In genomic region chr5:117836930-117837329, GRCm38 (mm10) we compare ENCODE assay signal across 9 mouse cellular contexts. TPM values are rescaled to one million over a fixed set of nuclear protein-coding genes. Genes with fewer than 3 reads are reported as not detected.
DNase-seq lines count a peak whose midpoint lies in the region; ATAC-seq and TF ChIP-seq lines count a peak whose summit lies in the region.
"Had no signal": no experiment of that assay in that cellular context is flagged by ENCODE, and none has a peak within 500 bp of the region (broad histone marks: within the 10 kb centered on the region; RNA-seq: fewer than 3 reads in every experiment).

No protein-coding gene starts in this region.

- peak; percentile 7 to 33 (median 25); a peak in 4 of 6 replicates for TF ChIP-seq CTCF in MEL (IDR thresholded peaks at IDR 0.05 in 2 of 3, conservative IDR thresholded peaks at IDR 0.05 in 1 of 3; ENCODE audit: control insufficient read depth in 1 of 3, insufficient read depth in 1 of 3, low read depth in 2 of 3, low read length in 3 of 3, poor library complexity in 1 of 3, severe bottlenecking in 1 of 3)

- ATAC-seq in hindbrain, embryonic 14.5 days (ENCODE audit: low FRiP score): no peak
- ATAC-seq in hindbrain, embryonic 13.5 days (ENCODE audit: low FRiP score): no peak

- H3K79me2 ChIP-seq in MEL (ENCODE audit: control insufficient read depth, insufficient read depth, low read length, poor library complexity): no peaks in the 10 kb centered on the region

- peaks cover 26% of the 10 kb centered on the region for H3K27me3 ChIP-seq in hindbrain, embryonic 14.5 days (ENCODE audit: control insufficient read depth, insufficient read depth, low read length)
- H3K27me3 ChIP-seq in hindbrain, embryonic 13.5 days: peaks cover 54% of the 10 kb centered on the region
- H3K27me3 ChIP-seq in MEL (ENCODE audit: control insufficient read depth in 1 of 2, insufficient read depth in 2 of 2, low read length in 2 of 2): no peaks in the 10 kb centered on the region

- no peaks in the 10 kb centered on the region for H3K36me3 ChIP-seq in hindbrain, embryonic 14.5 days (replicated peaks; ENCODE audit: control insufficient read depth, insufficient read depth)
- H3K36me3 ChIP-seq in hindbrain, embryonic 13.5 days: no peaks in the 10 kb centered on the region
- no peaks in the 10 kb centered on the region for H3K36me3 ChIP-seq in MEL (ENCODE audit: control insufficient read depth in 1 of 2, insufficient read depth in 2 of 2, low read length in 2 of 2)

- peak; percentile 90 for DNase-seq in hindbrain, embryonic 14.5 days (ENCODE audit: low spot score)
- DNase-seq in MEL (ENCODE audit: low read depth, low spot score): peak; percentile 3
- DNase-seq in cerebellum, adult 18-20 months: peak; percentile 77 to 86
- peak; percentile 40 to 53 for DNase-seq in gastrocnemius, adult 8-10 months (ENCODE audit: low spot score in 2 of 2)
- peak; percentile 66 to 79 for DNase-seq in layer of hippocampus, postnatal 36 days
- DNase-seq in ovary, postnatal 14 days (ENCODE audit: low spot score): peak; percentile 79
- peak; percentile 28 to 71 for DNase-seq in urinary bladder, postnatal 4 days (ENCODE audit: low spot score in 2 of 2)

- peaks cover 11% of the 10 kb centered on the region for H3K9me3 ChIP-seq in hindbrain, embryonic 14.5 days (ENCODE audit: control insufficient read depth, low read length)
- H3K9me3 ChIP-seq in hindbrain, embryonic 13.5 days: 0 out of 2 replicates have a peak, but pooled peaks cover 10% of the 10 kb centered on the region
- no peaks in the 10 kb centered on the region for H3K9me3 ChIP-seq in MEL (replicated peaks; ENCODE audit: insufficient read depth, low read length)

- TF ChIP-seq RAD21 in MEL (IDR thresholded peaks at IDR 0.05; ENCODE audit: low read depth, low read length): peak; percentile 4

- no peak overlapping the region for H3K4me2 ChIP-seq in hindbrain, embryonic 14.5 days (replicated peaks)
- no peak overlapping the region for H3K4me2 ChIP-seq in hindbrain, embryonic 13.5 days

- H3K4me3 ChIP-seq in hindbrain, embryonic 14.5 days (replicated peaks; ENCODE audit: low read length): no peak overlapping the region
- no peak overlapping the region for H3K4me3 ChIP-seq in hindbrain, embryonic 13.5 days
- H3K4me3 ChIP-seq in MEL (ENCODE audit: control insufficient read depth in 1 of 2, insufficient read depth in 1 of 2, low read depth in 2 of 2, low read length in 2 of 2): no peak overlapping the region
- H3K4me3 ChIP-seq: myocyte had no signal

- TF ChIP-seq POLR2A in MEL (IDR thresholded peaks at IDR 0.05; ENCODE audit: control insufficient read depth in 1 of 2, insufficient read depth in 1 of 2, low read depth in 1 of 2, low read length in 2 of 2, poor library complexity in 1 of 2): no peak

- H3K27ac ChIP-seq in hindbrain, embryonic 14.5 days: no peak overlapping the region
- no peak overlapping the region for H3K27ac ChIP-seq in hindbrain, embryonic 13.5 days
- no peak overlapping the region for H3K27ac ChIP-seq in MEL (ENCODE audit: control insufficient read depth, low read depth, low read length)

- no peak overlapping the region for H3K9ac ChIP-seq in hindbrain, embryonic 14.5 days
- H3K9ac ChIP-seq in hindbrain, embryonic 13.5 days: no peak overlapping the region
- no peak overlapping the region for H3K9ac ChIP-seq in MEL (ENCODE audit: control insufficient read depth, low read depth, low read length, poor library complexity, severe bottlenecking)

- no peak for TF ChIP-seq EP300 in MEL (IDR thresholded peaks at IDR 0.05; ENCODE audit: low read depth in 1 of 2, low read length in 2 of 2)

- peaks cover 3% of the 10 kb centered on the region; the same call in 1 of the 2 replicates for H3K4me1 ChIP-seq in hindbrain, embryonic 14.5 days (replicated peaks; ENCODE audit: control insufficient read depth, insufficient read depth, low read length)
- H3K4me1 ChIP-seq in hindbrain, embryonic 13.5 days (replicated peaks): peaks cover 33% of the 10 kb centered on the region
- no peaks in the 10 kb centered on the region for H3K4me1 ChIP-seq in MEL (ENCODE audit: control insufficient read depth in 1 of 2, insufficient read depth in 2 of 2, low read length in 2 of 2)

- WGBS in hindbrain, embryonic 14.5 days: 14% methylated on average over 5 of the region's 5 CpGs
- 15% methylated on average over 5 of the region's 5 CpGs for WGBS in hindbrain, embryonic 13.5 days

TF ChIP-seq in MEL, 35 proteins besides CTCF, POLR2A, EP300 and RAD21:
- TF ChIP-seq RCOR1 (IDR thresholded peaks at IDR 0.05; ENCODE audit: low read depth, low read length) (no peak), E2F4 (IDR thresholded peaks at IDR 0.05; ENCODE audit: borderline replicate concordance, low read depth, low read length) (no peak), USF1 (IDR thresholded peaks at IDR 0.05; ENCODE audit: low read depth, low read length) (no peak), MEF2A (IDR thresholded peaks at IDR 0.05; ENCODE audit: extremely low read depth, insufficient replicate concordance, low read depth, low read length, poor library complexity, severe bottlenecking) (no peak), TBP (IDR thresholded peaks at IDR 0.05; ENCODE audit: low read depth, low read length) (no peak), UBTF (IDR thresholded peaks at IDR 0.05; ENCODE audit: borderline replicate concordance, insufficient read depth, low read depth, low read length) (no peak)
TF ChIP-seq in MEL: peak in this region for 0.

RNA-seq across cellular contexts. Expression of gene Nos1, which starts 56.1 kb away (rescaled TPM):
- 3.0 and 4.0 TPM in 2 replicates for polyA plus RNA-seq in hindbrain, embryonic 14.5 days (2014; fragmentation: Nextera tagmentation; extraction: Ambion mirVana)
- 1.6 and 1.7 TPM in 2 replicates for polyA plus RNA-seq in hindbrain, embryonic 13.5 days (2015; fragmentation: Nextera tagmentation; extraction: Ambion mirVana)
- total RNA-seq in MEL (2012; rRNA removed): 0.33 and 0.35 TPM in 2 replicates
- 1 to 10 TPM in 1 of 2 experiments, not detected in 1; 1.5 TPM for polyA plus RNA-seq in MEL (2012; ENCODE audit: insufficient read depth in 1 of 2, insufficient read length in 2 of 2, low read depth in 1 of 2, low replicate concordance in 2 of 2, missing spikeins in 1 of 2)
- total RNA-seq in gastrocnemius, adult 8-10 months (2022): 10 to 100 TPM; 57.4 to 86.1 (median 70.1) TPM
- 10 to 100 TPM; 65.0 to 69.8 TPM for total RNA-seq in layer of hippocampus, postnatal 36 days (2021)

Comparison
In these comparisons a context has a peak if more than half of its experiments do, and no peak if none do; other contexts are left out.
1. DNase-seq: peak in every context shown above with its lines; median percentile 90 in hindbrain, embryonic 14.5 days; 82 in cerebellum, adult 18-20 months; 79 in ovary, postnatal 14 days; 72 in layer of hippocampus, postnatal 36 days; 50 in urinary bladder, postnatal 4 days; 46 in gastrocnemius, adult 8-10 months; 3 in MEL.
2. RNA of gene Nos1, which starts 56.1 kb away (total RNA-seq): 57.4 to 86.1 TPM in gastrocnemius, adult 8-10 months and 65.0 to 69.8 TPM in layer of hippocampus, postnatal 36 days; 0.33 to 0.35 TPM in MEL; every median in the first group is over 10 times any median in the second.